Mouse (Mus musculus) adrenal gland, postnatal 4 days (tissue): ENCODE measurements around the gene Eri3. TPM values are rescaled to one million over a fixed set of nuclear protein-coding genes. Genes with fewer than 3 reads are reported as not detected.

Experiments used
- DNase-seq, 2 experiments: peaks; one replicate each; pipeline ENCODE4 v3.0.0; 2021 to 2022; ENCODE audit warnings: low spot score in 2 of 2, mixed read lengths in 2 of 2
- total RNA-seq, 2 experiments: library from RNA; stranded (reverse); gene quantifications; 2 replicates each; pipeline ENCODE4 v1.2.3; 2021

Eri3 gene
- total RNA-seq, 2 experiments from 2014 or later, result 96.5 to 103 TPM

- DNase-seq, result no peak
Measured at GRCm38 (mm10) chr4:117570964-117571363, 20.8 kb downstream of the Eri3 start.

DNA sequence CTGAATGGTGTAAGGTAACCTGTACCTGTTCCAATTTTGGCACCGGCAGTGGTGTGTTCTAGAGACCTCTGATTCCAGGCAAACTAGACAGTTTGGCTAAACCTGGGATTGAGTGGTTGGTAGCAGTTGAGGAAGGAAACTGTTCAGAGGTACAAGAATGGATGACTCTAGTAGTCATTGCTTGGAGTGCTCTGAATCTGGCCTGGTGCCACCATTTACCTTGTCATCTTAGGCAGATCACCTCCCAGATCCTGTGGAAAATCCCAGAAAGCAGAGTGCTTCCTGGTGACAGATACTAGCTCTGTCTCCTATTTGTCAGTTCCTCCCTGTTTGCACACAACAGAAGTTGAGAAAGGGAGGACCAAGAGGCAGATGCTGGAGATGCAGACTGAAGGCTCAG, 27.4 kb downstream of the Eri3 start:
- DNase-seq, result no peak

GRCm38 (mm10) chr4:117581626-117582025, 31.5 kb downstream of the Eri3 start:
- no peak for DNase-seq

DNA sequence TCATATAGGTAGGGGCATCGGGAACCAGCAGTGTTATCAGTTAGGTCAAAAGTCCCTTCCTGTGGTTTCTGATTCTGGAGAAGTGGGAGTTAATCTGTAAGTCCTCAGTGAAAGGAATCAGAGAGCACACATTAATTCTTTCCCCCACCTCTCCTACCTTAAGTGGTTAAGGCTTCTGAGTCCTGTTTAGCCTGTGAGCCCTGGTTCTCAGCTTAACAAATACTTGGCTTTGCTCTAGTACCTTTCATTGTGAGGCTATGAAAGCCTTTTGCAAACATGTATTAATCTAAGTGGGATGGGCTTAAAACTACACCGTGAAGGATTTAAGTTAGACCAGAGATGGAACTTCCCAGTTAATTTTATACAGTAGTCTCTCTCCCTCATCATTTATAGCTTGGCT, 35.8 kb downstream of the Eri3 start:
- no peak for DNase-seq

DNA sequence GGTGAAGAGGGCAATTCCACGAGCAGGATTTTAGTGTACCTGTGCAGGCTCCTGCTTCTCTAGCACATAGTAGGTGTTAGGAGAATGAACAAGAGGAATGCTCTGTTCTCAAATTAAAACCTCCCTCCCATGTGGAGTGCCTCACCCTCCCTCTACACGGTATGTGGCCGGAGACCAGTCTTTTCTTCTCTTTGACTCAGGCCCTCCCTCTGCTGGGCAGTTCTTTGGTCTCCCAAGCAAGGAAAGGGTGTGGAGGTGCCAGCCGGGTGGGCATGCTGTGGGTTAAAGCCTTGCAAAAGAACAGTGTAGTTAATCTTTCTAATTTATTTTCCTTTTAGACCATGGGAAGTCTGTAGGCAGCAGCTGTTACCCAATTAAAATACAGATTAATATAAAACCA, 37.3 kb downstream of the Eri3 start:
- no peak for DNase-seq

DNA sequence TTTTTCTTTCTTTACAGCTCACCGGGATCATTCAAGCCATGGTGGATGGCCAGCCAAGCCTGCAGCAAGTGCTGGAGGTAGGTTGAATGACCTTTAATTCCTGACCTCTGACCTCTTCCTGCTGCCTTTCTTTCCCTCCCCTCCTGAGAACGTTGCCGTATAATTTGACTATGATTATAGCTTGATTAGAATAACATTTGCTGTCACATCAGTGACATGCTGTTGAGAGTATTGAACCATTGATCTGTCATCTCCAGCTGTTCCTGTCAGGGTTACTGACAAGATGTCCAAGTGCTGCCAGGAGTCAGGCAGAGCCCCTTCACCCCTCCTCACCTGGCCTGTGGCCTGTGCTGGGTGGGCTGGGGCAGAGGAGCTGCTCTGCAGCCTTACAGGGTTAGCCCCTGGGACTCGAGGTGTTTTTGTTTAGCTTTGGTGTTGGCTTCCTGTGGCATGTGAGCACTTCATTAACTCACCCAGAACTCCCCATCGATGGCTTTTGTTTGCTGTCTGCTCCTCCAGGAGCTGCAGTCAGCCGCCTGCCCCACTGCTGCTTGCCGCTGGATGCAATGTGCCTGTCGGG, 39.0 kb downstream of the Eri3 start:
- DNase-seq, result no peak

- DNase-seq, result no peak
Measured at GRCm38 (mm10) chr4:117590781-117591180, 40.6 kb downstream of the Eri3 start.

DNA sequence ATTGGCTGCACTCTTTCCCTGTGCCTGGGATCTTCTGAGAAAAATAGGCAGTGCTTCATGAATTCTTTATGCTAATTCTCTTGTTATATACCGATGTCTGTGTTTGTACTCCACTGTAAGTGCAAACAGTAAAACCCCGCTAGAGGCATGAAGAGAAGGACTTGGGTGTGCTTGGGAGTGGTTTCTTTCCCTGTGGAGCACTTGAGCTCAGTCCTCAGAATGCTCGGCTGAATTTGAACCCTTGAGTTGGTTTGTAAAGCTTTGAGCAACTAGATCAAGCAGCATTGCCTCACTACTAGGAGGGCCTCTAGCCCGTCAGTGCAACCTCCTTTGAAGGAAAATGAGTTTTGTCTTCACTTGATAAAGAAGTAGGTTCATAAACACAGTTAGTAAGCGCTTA, 42.0 kb downstream of the Eri3 start:
- no peak for DNase-seq

DNA sequence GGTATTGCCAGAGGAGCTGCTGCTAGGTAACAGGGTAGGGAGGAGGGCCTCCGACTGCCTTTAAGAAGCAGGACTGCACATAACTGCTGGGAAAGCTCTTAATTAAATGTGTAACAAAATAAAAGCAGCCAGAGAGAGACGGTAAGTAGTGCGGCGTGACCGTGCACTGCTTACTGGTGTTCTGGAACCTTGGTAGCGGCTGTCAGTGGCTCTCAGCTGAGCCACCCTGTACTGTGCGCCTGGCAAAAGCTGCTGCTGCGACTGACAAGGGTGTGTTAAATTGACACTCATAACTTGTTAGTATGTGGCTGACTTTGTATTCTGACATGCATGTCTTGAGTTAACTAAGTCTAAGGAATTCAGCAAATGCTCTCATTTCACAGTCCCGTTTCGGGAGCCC, 45.1 kb downstream of the Eri3 start:
- no peak for DNase-seq

DNA sequence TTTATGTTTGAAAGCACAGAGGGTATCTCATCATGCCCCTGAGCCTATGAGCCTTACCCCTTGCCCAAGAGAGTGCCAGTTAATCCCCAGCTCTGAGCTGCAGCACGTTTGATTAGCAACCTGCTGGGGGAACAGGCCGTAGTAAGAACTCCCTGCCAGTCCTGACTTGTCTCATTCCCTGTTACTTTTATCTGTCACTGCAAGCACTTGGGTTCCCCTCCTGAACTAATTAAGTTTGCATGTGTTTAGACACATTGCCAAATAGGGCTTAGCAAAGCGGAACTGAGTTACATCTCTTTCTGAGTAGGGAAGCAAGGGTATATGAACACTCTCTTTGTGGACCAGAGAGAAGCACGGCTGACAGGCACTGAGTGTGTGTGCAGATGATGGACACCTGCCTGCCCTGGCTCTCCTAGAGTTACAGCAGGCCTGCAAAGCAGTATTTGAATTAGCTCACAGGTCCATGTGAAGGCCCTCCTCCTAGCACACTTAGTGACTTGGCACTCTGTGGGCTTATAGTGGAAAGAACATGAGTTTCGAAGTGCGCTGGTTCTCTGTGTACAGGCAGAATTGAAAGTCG, 49.9 kb downstream of the Eri3 start:
- no peak for DNase-seq

- DNase-seq, result no peak
Measured at GRCm38 (mm10) chr4:117601338-117601776, 51.2 kb downstream of the Eri3 start.

DNA sequence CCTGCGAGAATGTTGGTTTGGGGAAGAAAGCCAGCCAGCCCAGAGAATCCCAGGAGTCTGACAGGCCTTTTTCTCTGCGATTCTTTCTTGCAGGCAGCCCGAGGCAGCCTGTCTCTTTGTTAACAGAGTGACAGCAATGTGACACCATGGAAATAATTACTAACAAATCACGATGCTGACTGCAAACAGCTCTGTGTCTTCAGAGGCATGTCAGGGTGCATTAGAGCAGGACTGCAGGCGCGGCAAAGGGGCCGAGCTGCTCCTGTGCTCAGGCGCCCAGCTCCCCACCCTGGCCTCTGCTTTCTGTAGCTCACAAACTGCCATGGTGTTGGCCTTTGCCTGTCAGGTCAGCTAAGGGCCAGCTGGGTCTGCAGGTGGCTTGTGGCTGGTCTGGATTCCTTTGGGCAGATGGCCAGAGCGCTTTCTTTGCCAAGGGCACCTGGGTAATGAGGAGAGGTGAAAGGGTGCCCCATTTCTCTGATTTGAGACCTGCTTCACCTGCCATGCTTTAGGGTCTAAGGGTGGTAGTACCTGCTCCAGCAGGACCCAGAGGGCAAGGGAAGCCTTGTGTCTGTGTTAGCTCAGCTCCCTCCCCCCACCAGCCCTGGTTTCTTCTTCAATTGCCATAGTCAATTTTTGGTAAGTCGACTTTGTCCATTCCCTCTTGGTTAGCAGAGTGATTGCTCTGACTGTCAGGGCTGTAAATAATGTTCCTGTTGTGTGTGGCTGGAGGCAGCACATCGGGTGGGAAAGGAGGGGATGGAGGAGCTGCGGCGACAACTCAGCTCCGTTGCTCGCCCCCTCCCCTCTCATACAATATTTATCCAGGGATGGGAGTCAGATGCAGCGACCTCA, 55.2 kb downstream of the Eri3 start:
- DNase-seq, result no peak

DNA sequence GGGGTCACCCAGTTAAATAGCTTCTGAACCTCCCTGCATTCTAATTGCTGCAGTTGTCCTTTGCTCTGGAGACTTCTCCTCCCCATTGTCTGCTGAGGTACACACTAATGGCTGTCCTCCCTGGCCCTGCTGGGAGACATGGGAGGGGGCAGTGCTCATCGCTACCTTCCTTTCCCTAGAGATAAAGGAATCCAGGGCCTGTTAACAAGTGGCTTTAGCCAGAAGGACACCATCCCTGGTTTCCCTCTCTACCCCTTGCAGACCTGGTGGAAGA, 55.7 kb downstream of the Eri3 start:
- no peak for DNase-seq

DNA sequence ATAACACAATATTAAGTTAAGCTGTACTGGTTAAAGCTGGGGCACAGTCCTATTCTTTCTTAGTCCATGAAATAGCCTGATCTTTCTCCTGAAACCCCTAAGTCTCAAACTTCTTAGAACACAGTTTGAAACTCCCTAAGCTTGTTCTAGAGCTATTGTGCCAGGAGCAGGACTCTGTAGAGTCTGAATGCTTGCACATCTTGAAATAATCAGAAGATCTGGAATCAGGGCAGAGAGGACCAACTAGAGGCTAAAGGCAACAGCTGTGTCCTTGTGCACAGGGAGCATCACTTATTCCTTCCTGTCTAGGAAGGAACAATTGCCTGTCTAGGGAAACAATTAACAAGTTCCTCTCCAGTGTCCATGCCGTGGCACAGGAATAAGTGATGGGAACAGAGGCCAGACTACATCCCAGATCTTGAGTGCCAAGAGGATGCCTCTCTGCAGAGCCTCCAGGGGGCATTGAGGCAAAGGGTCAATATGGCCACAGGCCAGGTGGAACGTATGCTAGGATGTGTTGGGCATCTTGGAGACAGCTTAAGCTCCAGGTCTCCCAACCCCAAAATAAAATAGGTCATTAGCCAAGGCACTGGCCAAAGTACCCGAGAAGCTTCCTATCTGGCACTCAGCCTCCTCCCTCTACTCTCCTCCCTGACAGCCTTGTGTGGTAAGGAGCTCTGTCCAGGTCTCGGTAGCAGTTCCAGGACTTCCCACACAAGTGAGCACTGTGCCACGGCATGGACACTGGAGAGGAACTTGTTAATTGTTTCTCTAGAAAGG, 56.9 kb downstream of the Eri3 start:
- no peak for DNase-seq

DNA sequence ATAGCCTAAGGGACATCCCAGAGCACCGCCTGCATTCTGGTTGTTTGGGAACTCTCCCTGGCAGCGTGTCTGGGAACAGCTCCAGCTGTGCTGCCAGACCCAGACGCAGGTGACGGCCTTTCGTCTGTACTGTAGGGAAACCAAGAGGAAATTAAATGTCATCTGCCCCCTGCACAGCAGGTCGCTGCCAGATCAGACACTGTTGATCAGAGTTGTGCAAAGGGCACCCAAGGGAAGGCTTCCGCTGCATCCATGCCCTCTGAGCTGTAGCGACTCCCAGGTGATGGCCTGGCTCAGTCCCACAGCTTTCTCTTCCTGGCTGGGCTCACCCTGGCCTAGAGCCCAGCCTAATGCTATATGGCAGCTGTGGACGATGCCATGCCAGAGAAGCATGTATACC, 58.1 kb downstream of the Eri3 start:
- DNase-seq, result no peak

DNA sequence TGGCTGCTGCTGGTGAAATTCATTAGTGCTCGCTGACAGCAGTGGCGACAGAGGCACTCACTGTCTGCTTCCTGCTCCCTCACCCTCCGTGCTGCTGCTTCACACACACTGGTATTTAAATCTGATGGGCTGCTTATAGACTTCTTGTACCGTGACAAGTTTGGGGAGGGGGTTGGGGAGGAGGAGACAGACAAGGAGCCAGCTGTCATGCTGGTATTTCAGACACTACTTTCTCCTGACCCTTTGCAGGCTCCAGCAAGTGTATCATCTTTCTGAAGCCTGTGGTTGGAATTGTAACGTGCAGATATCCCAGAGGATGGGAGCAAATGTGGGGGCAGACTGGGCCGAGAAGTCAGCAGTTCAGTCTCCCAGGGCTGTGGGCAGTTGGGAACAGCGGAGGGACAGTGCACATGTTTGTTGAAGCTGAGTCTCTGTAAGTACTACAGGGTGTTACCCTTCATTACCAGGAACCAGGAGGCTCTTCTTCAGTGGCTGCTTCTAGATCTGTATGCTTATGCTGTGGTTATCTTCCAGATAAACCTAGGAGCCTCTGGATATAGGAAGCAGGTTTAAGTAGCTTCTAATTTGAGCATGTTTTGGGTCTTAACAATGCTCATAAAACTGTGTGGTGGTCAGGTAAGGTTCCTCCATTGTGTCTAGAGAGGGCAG, 59.3 kb downstream of the Eri3 start:
- no peak for DNase-seq

DNA sequence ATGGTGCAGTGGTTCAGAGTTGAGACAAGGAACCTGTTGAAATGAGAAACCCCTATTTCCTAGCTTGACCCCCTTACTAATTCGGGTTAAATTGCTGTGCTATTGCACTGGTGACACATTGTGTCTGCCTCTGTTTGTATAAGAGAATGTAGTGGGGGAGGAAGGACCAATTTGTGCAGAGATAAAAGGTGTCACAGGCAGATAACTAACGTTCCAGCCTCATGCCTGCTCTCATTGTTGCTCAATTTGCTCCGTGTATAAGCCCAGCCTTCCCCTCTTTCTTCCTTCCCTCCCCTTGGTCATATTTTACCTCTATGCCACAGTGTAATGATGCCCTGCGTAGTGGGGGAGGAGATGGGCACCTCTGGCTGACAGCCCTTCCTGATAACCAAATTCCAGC, 61.2 kb downstream of the Eri3 start:
- DNase-seq, result no peak

DNA sequence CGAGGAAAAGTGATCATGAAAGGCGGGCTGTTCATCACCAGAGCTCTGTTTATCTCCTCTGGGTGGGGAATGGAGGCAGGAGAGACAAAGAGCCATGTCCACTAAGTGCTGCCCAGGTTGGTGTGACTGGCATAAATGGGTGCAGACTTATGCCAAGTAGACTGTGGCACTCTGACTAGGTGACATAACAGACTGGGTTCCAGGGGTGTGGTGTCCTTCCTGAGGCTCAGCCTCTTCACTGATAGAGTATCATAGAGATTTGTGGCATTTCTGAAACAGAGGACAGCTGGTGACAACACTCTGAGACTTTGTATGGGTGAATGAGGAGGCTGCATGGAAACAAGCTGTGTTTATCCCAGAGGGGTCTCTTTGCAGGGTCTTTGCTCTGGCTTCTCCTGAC, 61.6 kb downstream of the Eri3 start:
- DNase-seq, result no peak

DNA sequence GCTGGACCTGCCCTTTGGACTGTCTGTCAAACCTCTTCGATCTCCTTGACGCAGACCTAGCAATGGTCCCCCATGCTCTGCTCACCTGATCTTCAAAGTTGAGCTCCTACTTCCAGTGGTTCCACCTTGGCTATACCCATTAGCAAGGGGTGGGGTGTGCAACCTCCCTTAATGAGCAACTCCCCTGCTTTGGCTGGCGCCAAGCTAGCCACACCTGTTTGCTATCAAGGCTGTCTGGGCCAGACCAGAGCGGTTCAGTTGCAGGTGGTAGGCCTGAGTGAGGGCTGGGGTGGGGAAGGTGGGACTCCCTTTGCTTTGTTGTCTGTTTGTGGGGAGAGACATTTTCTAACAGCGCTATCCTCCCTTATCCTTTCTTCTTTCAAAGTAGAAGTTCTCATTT, 62.5 kb downstream of the Eri3 start:
- DNase-seq, result no peak

DNA sequence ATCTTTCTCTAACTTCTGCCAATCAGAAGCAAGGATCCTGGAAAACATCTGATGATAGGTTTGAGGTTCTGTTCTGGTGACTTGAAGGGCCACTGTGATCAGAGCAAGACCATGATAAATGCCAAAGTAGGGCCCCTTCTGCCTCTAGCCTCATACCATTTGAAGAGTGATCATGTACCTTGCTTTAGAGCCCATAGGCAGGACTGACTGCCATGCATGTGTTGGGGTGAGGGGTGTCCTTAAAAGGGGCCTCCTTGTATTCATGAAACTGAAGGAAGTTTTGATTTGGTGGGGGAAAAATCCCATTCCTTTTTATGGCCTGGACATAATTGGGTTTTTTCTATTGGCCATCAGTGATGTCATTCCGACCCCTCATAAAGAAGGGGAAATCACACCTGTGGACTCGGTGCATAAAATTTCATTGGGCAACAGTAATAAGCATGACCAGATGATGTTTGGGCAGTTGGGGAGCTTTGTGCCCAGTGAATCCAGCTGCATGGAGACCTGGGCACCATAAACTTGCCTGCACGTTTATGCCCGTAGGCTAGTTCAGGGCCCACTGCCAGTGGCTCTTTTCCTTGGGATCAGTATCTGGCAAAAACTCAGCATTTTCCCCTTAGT, 63.1 kb downstream of the Eri3 start:
- no peak for DNase-seq

GRCm38 (mm10) chr4:117616600-117616999, 66.4 kb downstream of the Eri3 start:
- no peak for DNase-seq
